Mouse (Mus musculus): ENCODE data around the gene Rbm47.

DNA sequence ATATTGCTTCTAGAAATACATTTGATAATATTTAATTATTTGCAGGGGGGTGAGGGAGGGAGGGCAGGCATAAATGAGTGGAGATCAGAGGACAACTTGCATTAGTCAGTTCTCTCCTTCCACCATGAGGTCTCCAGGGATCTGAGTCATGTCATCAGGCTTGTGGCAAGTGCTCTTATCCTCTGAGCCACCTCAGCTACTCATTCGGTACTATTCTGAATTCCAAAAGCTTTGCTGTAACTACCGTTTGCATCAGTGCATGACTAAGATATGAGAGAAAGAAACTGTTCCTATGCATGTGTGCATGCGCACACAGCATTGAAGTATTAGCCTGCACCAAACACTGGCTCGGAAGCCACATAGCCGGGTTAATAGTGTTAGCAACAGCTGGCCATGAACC is 114.1 kb downstream of the Rbm47 start:
- TF ChIP-seq CTCF (IDR thresholded peaks at IDR 0.05; ENCODE audit: low read depth, low read length), result no peak
- no peak for TF ChIP-seq POLR2A (IDR thresholded peaks at IDR 0.05; ENCODE audit: extremely low read depth, insufficient read depth, low read length)
